In the genomic region with DNA sequence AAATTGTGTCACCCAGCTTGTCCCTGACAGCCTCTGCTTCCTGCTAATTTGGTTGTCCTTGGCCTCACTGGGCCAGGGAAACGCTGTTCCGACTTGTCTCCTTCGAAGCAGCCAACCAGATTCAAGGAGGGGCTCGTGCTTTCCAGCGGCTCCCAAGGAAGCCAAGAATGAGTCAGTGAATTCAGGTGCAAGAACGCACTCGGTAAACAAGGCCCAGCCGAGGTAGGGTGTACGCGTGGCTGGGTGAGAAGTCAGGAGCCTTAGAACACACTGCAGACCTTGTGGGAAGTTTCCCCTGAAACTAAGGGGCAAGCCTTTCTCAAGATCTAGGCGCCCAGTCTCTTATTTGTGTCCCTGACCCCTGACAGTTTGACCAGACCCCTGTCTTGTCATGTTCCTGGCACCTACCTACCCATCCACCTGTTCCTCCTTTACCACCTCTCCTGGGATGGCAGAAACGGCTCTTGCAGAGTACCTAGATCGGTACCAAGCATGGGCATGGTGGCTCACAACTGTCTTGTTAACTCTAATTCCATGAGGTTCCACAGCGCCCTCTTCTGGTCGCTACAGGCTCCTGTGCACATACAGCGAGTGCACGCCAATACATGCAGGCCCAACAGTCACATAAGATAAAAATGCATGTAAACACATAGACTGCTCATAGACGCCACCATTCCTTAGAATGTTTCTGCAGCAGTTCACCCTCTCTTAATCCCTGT, we compare ENCODE assay signal across 8 mouse cellular contexts. TPM values are rescaled to one million over a fixed set of nuclear protein-coding genes. Genes with fewer than 3 reads are reported as not detected.
DNase-seq lines count a peak whose midpoint lies in the region; ATAC-seq and TF ChIP-seq lines count a peak whose summit lies in the region.

A gene (minus strand): TSS at position 10 of the 719 bp plus-strand sequence.

- POLR2A ChIA-PET in Patski (lab: Charles Lee) = no interaction called here

- no peaks in the 10 kb centered on the region for H3K27me3 ChIP-seq in Patski
- 0 out of 2 replicates have a peak, but pooled peaks cover 2% of the 10 kb centered on the region for H3K27me3 ChIP-seq in hindbrain, embryonic 13.5 days

- H3K9ac ChIP-seq in hindbrain, embryonic 13.5 days = no peak within 1 kb of the TSS

- peak; percentile 79 for TF ChIP-seq CTCF in Patski (IDR thresholded peaks at IDR 0.05)
- TF ChIP-seq CTCF in left cerebral cortex, adult 2 months (IDR thresholded peaks at IDR 0.05) = peak; percentile 70

- H3K79me2 ChIP-seq in macrophage (ENCODE audit: inconsistent target) = no peaks in the 10 kb centered on the region

- in situ Hi-C loops in Patski (cut with MboI; ENCODE audit: low pct_unique_long_range_greater_than_20kb) = no loop called here

- intact Hi-C loops in left cerebral cortex, adult 2 months (cut with DNase I) = no loop called here

- CTCF ChIA-PET in Patski (lab: Charles Lee) = no interaction called here

- H3K4me1 ChIP-seq in hindbrain, embryonic 13.5 days (replicated peaks) = 0 out of 2 replicates have a peak, but pooled peaks cover 2% of the 10 kb centered on the region

- ATAC-seq in Patski = peak; percentile 35
- no peak for ATAC-seq in hindbrain, embryonic 13.5 days (ENCODE audit: low FRiP score)

- 23% methylated on average over 18 of the region's 18 CpGs for WGBS in hindbrain, embryonic 13.5 days
- 63% methylated on average over 17 of the region's 18 CpGs for WGBS in macrophage (ENCODE audit: missing documents)

- H3K27ac ChIP-seq in hindbrain, embryonic 13.5 days = no peak within 1 kb of the TSS
- no peak within 1 kb of the TSS for H3K27ac ChIP-seq in left cerebral cortex, adult 2 months
- H3K27ac ChIP-seq in macrophage = no peak within 1 kb of the TSS

- no peaks in the 10 kb centered on the region for H3K36me3 ChIP-seq in hindbrain, embryonic 13.5 days
- no peaks in the 10 kb centered on the region for H3K36me3 ChIP-seq in macrophage (ENCODE audit: inconsistent target)

- no peak within 1 kb of the TSS for H3K4me3 ChIP-seq in hindbrain, embryonic 13.5 days
- H3K4me3 ChIP-seq in left cerebral cortex, adult 2 months = no peak within 1 kb of the TSS
- H3K4me3 ChIP-seq in macrophage (ENCODE audit: inconsistent target) = no peak within 1 kb of the TSS

- DNase-seq in Patski (ENCODE audit: low read depth, low spot score) = no peak
- peak; percentile 86 to 93 for DNase-seq in cerebellum, postnatal 14 days
- DNase-seq in frontal cortex, postnatal 25 days (ENCODE audit: low spot score in 2 of 2) = peak; percentile 40 to 45
- peak; percentile 45 to 61 for DNase-seq in left cerebral cortex, adult 2 months (ENCODE audit: extremely low spot score in 1 of 2, low spot score in 2 of 2)
- peak; percentile 72 to 80 for DNase-seq in right cerebral cortex, postnatal 10 days (ENCODE audit: low spot score in 2 of 2)
- DNase-seq in yolk sac, embryonic 10.5 days (ENCODE audit: low spot score) = peak; percentile 78

- no peak within 1 kb of the TSS for H3K4me2 ChIP-seq in hindbrain, embryonic 13.5 days

- H3K9me3 ChIP-seq in hindbrain, embryonic 13.5 days = no peaks in the 10 kb centered on the region

RNA-seq across cellular contexts. Expression of the gene that starts here (rescaled TPM):
- polyA plus RNA-seq in Patski (2021) = 45.6 TPM
- 31.9 and 33.3 TPM in 2 replicates for polyA plus RNA-seq in hindbrain, embryonic 13.5 days (2015; fragmentation: Nextera tagmentation; extraction: Ambion mirVana)
- 10 to 100 TPM; 36.8 to 40.8 TPM for total RNA-seq in left cerebral cortex, adult 2 months (2021)
- total RNA-seq in macrophage (2018; cell fraction: chromatin; rRNA removed) = 10 to 100 TPM in 18 of 26 experiments, 1 to 10 TPM in 8; 3.6 to 39.9 (median 15.4) TPM
- 10 to 100 TPM; 10.8 to 28.9 (median 17.1) TPM for total RNA-seq in macrophage (2018; cell fraction: cytosol; rRNA removed)
- total RNA-seq in macrophage (2018; cell fraction: nucleus; rRNA removed) = 10 to 100 TPM in 18 of 26 experiments, 1 to 10 TPM in 8; 5.8 to 41.9 (median 15.2) TPM
- polyA plus RNA-seq in macrophage (2018) = 17.2 to 25.8 TPM (median 21.2 TPM) in 3 replicates
